Mouse (Mus musculus) cerebellum, adult 11-12 months (tissue): ENCODE measurements around the gene Hspbap1.
A peak's percentile ranks its signal among the peaks of the same experiment; 100 is the strongest.

Source experiments
- DNase-seq: peaks from one replicate; pipeline ENCODE4 v3.0.0; 2022

The Hspbap1 gene

GRCm38 (mm10) chr16:35764941-35765340 lies 5.2 kb upstream of the Hspbap1 start:
- no peak for DNase-seq

GRCm38 (mm10) chr16:35765449-35765848 lies 4.7 kb upstream of the Hspbap1 start:
- no peak for DNase-seq

GRCm38 (mm10) chr16:35766366-35766765 lies 3.8 kb upstream of the Hspbap1 start:
- DNase-seq, result no peak

DNA sequence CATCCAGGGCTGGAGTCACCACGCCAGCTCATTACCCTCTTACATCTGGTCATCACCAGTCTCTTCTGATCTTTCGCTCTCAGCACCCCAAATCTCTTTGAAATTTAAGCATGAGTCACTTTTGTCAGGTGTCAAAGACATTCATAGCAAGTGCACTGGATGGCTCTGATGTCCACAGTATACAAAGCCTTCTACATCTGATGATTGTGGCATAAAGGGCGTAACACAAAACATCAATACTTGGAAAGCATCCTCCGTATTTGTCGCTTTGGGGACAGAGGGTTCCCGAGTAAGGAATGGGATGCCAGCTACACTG lies 1.7 kb upstream of the Hspbap1 start:
- DNase-seq, result no peak

- DNase-seq, result peak; percentile 79
Measured at GRCm38 (mm10) chr16:35768785-35769642, 1.2 kb upstream of the Hspbap1 start, which contains the start of gene Dirc2. Gene Dirc2 (minus strand): TSS chr16:35769356.

DNA sequence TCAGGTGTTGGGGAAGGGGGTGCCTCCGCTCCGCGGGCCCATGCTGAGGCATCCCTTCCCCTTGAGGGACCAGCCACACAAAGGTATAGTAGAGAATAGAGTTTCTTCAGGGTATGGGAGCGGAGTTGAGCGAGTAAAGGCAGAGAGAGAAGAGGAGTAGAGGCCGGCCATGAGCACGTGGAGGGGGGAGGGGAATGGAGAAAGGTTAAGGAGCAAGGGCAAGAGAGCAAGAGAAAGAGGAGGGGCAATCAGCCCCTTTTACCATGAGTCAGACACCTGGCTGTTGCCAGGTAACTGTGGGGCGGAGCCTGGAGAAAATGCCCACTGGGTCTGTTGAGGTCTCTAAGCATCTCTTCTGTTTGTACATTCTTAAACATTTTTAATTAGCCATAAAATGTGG lies 966 bp downstream of the Hspbap1 start:
- DNase-seq, result peak; percentile 26

GRCm38 (mm10) chr16:35771606-35772005 lies 1.4 kb downstream of the Hspbap1 start:
- DNase-seq, result no peak

- DNase-seq, result no peak
Measured at GRCm38 (mm10) chr16:35772598-35772997, 2.4 kb downstream of the Hspbap1 start.

DNA sequence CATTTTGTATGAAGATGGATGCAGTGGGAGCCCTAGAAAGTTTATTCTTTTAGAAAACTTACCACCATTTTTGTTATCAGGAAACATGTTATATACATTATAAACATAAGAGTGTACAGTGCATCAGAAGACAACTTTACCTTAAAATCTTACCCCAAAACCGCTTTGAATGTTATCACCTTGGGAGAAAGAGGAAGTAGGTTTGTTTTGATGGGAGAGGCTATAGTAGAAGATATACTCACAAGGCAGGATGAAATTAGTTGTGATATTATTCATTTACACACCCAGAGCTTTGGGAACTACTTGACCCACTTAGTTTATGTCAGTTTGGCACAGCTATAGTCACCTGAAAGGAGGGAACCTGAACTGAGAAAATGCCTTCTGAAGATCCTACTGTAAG lies 5.7 kb downstream of the Hspbap1 start:
- no peak for DNase-seq

- no peak for DNase-seq
Measured at GRCm38 (mm10) chr16:35776737-35777136, 6.6 kb downstream of the Hspbap1 start.

- no peak for DNase-seq
Measured at GRCm38 (mm10) chr16:35777768-35778167, 7.6 kb downstream of the Hspbap1 start.

DNA sequence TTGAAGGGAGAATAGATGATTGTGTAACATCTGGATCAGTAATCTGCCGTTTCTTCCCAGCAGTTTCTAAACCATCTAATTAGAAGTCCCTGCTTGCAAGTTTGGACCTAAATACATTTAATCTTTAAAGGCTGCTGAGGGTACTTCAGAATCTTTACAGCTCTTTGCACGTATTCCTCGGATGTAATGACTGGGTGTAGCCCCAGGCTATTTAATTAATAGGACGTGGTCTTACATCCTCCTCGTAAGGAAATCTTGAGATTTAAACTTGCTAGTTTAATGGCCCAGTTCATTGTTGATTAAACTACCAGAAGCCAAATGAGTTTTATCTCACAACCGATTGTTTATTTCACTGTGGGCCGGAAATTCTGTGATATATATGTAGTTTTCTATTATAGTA lies 9.5 kb downstream of the Hspbap1 start:
- no peak for DNase-seq

- no peak for DNase-seq
Measured at GRCm38 (mm10) chr16:35781096-35781495, 10.9 kb downstream of the Hspbap1 start.

- DNase-seq, result no peak
Measured at GRCm38 (mm10) chr16:35781651-35782050, 11.5 kb downstream of the Hspbap1 start.

DNA sequence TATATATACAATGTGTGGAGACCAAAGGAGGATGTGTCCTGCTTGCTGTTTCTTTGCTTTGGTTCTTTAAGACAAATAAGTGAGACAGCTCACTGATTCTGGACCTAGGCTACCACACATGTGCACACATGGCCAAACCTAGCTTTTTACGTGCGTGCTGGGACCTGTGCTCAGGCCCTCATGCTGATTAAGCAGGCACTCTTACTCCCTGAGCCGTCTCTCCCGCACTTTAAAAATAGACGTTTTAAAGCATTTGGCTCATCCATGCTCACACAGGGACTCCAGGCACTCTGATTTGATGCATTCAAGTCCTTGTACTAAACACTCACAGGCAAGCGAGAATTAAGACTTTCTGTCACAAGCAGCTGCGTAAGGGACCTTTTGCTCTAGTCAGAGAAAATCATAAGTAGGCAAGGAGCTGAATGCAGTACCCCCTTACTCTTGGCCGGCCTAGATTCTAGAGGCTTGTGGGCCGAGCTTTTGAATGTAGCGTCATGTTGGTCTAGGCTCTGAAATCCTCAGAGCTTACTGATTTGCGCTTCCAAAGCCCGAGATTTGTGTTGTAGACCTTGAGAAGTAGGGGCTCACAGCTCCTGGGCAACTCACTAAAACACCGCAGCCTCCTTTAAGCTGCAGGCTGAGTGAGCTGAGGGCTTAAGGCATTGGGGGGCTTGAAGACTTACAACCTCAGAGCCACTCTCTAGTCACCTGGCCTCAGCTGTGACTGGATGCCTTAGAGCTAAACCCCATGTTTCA lies 12.5 kb downstream of the Hspbap1 start:
- DNase-seq, result no peak

DNA sequence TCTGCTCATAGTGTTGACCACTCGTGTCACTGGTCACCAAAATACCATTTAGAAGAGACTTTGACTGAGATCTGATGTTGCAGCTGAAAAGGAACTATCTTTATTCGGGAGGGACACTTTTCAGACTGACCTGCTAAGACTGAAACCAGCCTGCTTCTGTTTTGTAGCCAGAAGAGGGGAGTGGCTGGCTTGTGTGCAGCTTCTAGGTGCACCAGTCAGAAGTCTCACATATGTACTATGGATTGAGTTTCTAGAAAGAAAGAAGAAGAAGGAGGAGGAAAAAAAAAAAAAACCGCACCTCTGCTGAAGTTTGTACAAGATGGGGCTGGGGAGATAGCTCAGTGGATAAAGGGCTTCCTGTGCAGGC lies 13.0 kb downstream of the Hspbap1 start:
- no peak for DNase-seq

- DNase-seq, result no peak
Measured at GRCm38 (mm10) chr16:35784134-35784725, 14.1 kb downstream of the Hspbap1 start.

- no peak for DNase-seq
Measured at GRCm38 (mm10) chr16:35787163-35787562, 17.0 kb downstream of the Hspbap1 start.

DNA sequence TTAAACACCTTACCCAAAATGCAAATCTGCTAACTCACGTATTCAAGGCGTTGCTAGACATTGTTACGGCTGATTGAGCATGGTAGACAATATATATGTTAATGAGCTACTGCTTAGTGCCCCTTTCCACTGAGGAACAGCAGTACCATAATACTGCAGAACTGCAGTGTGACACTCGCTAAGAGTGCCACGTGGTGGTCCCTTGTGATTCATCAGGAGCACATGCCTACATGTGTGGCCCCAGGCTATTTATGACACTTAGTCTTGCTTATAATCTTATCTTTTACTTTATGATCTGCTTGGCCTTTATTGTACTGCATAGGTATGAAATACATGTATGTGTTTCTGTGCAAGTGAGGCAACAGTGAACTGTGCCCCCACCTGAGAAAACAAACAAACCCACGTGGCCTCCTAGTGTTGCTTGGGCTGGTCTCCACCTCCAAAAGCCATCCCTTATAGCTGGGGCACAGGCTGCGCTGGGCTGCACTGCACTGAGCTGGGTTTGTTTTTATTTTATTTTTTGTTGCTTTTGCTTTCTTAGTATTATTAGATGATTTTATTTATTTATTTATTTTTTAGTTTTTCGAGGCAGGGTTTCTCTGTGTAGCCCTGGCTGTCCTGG lies 17.5 kb downstream of the Hspbap1 start:
- no peak for DNase-seq

- DNase-seq, result no peak
Measured at GRCm38 (mm10) chr16:35788330-35788729, 18.2 kb downstream of the Hspbap1 start.

- DNase-seq, result no peak
Measured at GRCm38 (mm10) chr16:35791962-35792521, 21.9 kb downstream of the Hspbap1 start.

DNA sequence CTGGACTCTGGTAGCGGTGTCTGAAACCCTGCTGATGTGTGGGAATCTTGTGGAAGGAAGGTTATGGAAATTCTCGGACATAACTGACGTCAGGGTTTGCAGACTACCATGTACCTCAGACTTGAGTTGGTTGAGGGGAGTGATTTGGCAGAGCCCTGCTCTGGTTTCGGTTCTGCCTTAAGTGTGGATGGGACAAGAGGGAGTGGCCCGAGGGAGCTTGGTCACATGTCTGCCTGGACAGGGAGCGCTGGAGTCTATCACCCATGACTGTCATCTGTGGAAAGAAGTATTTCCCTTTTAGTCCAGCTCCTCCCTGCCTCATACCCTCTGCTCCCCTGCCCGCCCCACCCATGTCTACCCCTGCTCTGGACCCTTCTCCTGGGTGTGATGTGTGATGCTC lies 32.0 kb downstream of the Hspbap1 start:
- DNase-seq, result no peak

- no peak for DNase-seq
Measured at GRCm38 (mm10) chr16:35803723-35804122, 33.5 kb downstream of the Hspbap1 start.
